9 mouse cellular contexts compared by ENCODE assay signal in genomic region chr13:78171320-78171719, GRCm38 (mm10). TPM values are rescaled to one million over a fixed set of nuclear protein-coding genes. Genes with fewer than 3 reads are reported as not detected.
DNase-seq lines count a peak whose midpoint lies in the region; ATAC-seq and TF ChIP-seq lines count a peak whose summit lies in the region.
"Had no signal": no experiment of that assay in that cellular context is flagged by ENCODE, and none has a peak within 500 bp of the region (broad histone marks: within the 10 kb centered on the region; RNA-seq: fewer than 3 reads in every experiment).

No protein-coding gene starts in this region.

- 3% methylated on average over 15 of the region's 15 CpGs for WGBS in intestine, embryonic 14.5 days
- 2% methylated on average over 15 of the region's 15 CpGs for WGBS in intestine, postnatal 0 days
- WGBS in embryonic facial prominence, embryonic 13.5 days, result under 1% methylated on average over 15 of the region's 15 CpGs
- WGBS in stomach, embryonic 15.5 days, result 3% methylated on average over 15 of the region's 15 CpGs

- no peak overlapping the region for H3K9ac ChIP-seq in intestine, embryonic 14.5 days (ENCODE audit: low read length)
- no peak overlapping the region for H3K9ac ChIP-seq in intestine, postnatal 0 days (ENCODE audit: low read depth, low read length)
- H3K9ac ChIP-seq in MEL (ENCODE audit: control insufficient read depth, low read depth, low read length, poor library complexity, severe bottlenecking), result no peak overlapping the region
- H3K9ac ChIP-seq in embryonic facial prominence, embryonic 13.5 days, result no peak overlapping the region
- H3K9ac ChIP-seq in stomach, embryonic 15.5 days, result no peak overlapping the region
- H3K9ac ChIP-seq: limb, embryonic 15.5 days had no signal

- peaks cover 94% of the 10 kb centered on the region for H3K27me3 ChIP-seq in intestine, embryonic 14.5 days (replicated peaks; ENCODE audit: control insufficient read depth, insufficient read depth, low read length)
- H3K27me3 ChIP-seq in intestine, postnatal 0 days (replicated peaks; ENCODE audit: control insufficient read depth, insufficient read depth, low read length), result peaks cover 65% of the 10 kb centered on the region
- H3K27me3 ChIP-seq in MEL (ENCODE audit: control insufficient read depth in 1 of 2, insufficient read depth in 2 of 2, low read length in 2 of 2), result peaks cover 0 to 3% of the 10 kb centered on the region in 2 experiments; a peak in 1 of 4 replicates
- peaks cover 89% of the 10 kb centered on the region for H3K27me3 ChIP-seq in embryonic facial prominence, embryonic 13.5 days
- H3K27me3 ChIP-seq in stomach, embryonic 15.5 days (replicated peaks), result peaks cover 40% of the 10 kb centered on the region

- H3K4me1 ChIP-seq in intestine, embryonic 14.5 days (replicated peaks; ENCODE audit: control insufficient read depth, insufficient read depth, low read length), result no peaks in the 10 kb centered on the region
- no peaks in the 10 kb centered on the region for H3K4me1 ChIP-seq in intestine, postnatal 0 days (replicated peaks; ENCODE audit: control insufficient read depth, insufficient read depth, low read length)
- H3K4me1 ChIP-seq in MEL (ENCODE audit: control insufficient read depth in 1 of 2, insufficient read depth in 2 of 2, low read length in 2 of 2), result no peaks in the 10 kb centered on the region
- H3K4me1 ChIP-seq in embryonic facial prominence, embryonic 13.5 days, result no peaks in the 10 kb centered on the region; the same call in 1 of the 2 replicates
- 0 out of 2 replicates have a peak, but pooled peaks cover 2% of the 10 kb centered on the region for H3K4me1 ChIP-seq in stomach, embryonic 15.5 days

- H3K4me3 ChIP-seq in intestine, embryonic 14.5 days (ENCODE audit: low read depth, low read length), result no peak overlapping the region
- H3K4me3 ChIP-seq in intestine, postnatal 0 days (ENCODE audit: low read depth, low read length), result no peak overlapping the region
- no peak overlapping the region for H3K4me3 ChIP-seq in MEL (ENCODE audit: control insufficient read depth in 1 of 2, insufficient read depth in 1 of 2, low read depth in 2 of 2, low read length in 2 of 2)
- H3K4me3 ChIP-seq in embryonic facial prominence, embryonic 13.5 days, result no peak overlapping the region
- no peak overlapping the region for H3K4me3 ChIP-seq in stomach, embryonic 15.5 days (replicated peaks)
- H3K4me3 ChIP-seq: limb, embryonic 15.5 days had no signal

- H3K27ac ChIP-seq in intestine, embryonic 14.5 days (ENCODE audit: low read depth), result no peak overlapping the region
- no peak overlapping the region for H3K27ac ChIP-seq in intestine, postnatal 0 days (ENCODE audit: low read depth, low read length)
- no peak overlapping the region for H3K27ac ChIP-seq in MEL (ENCODE audit: control insufficient read depth, low read depth, low read length)
- H3K27ac ChIP-seq in embryonic facial prominence, embryonic 13.5 days, result no peak overlapping the region
- H3K27ac ChIP-seq in stomach, embryonic 15.5 days, result no peak overlapping the region
- H3K27ac ChIP-seq: limb, embryonic 15.5 days had no signal

- TF ChIP-seq CTCF in intestine, postnatal 0 days (IDR thresholded peaks at IDR 0.05; ENCODE audit: low read depth), result no peak
- no peak for TF ChIP-seq CTCF in MEL (IDR thresholded peaks at IDR 0.05 in 2 of 3, conservative IDR thresholded peaks at IDR 0.05 in 1 of 3; ENCODE audit: control insufficient read depth in 1 of 3, insufficient read depth in 1 of 3, low read depth in 2 of 3, low read length in 3 of 3, poor library complexity in 1 of 3, severe bottlenecking in 1 of 3)

- no peak for ATAC-seq in intestine, embryonic 14.5 days (replicated peaks; ENCODE audit: low FRiP score, low TSS enrichment, low read depth)
- no peak for ATAC-seq in intestine, postnatal 0 days
- ATAC-seq in embryonic facial prominence, embryonic 13.5 days (ENCODE audit: insufficient number of reproducible peaks, insufficient read depth, low FRiP score, low TSS enrichment, low read depth), result no peak
- no peak for ATAC-seq in stomach, embryonic 15.5 days (ENCODE audit: insufficient read depth, low FRiP score, low read depth)
- no peak for ATAC-seq in monocyte, adult 5-6 weeks (replicated peaks; ENCODE audit: insufficient number of reproducible peaks, low FRiP score, low TSS enrichment, poor library complexity, severe bottlenecking)

- TF ChIP-seq RAD21 in MEL (IDR thresholded peaks at IDR 0.05; ENCODE audit: low read depth, low read length), result no peak; the same call in none of the 2 replicates

- no peaks in the 10 kb centered on the region for H3K79me2 ChIP-seq in MEL (ENCODE audit: control insufficient read depth, insufficient read depth, low read length, poor library complexity)

- no peak overlapping the region for H3K4me2 ChIP-seq in intestine, embryonic 14.5 days (ENCODE audit: low read length)
- no peak overlapping the region for H3K4me2 ChIP-seq in intestine, postnatal 0 days (replicated peaks; ENCODE audit: low read depth)
- H3K4me2 ChIP-seq in embryonic facial prominence, embryonic 13.5 days, result peak overlapping the region; percentile 35
- H3K4me2 ChIP-seq in stomach, embryonic 15.5 days, result 0 out of 2 replicates have a peak overlapping the region, but pooled peaks have one; percentile 25
- H3K4me2 ChIP-seq: limb, embryonic 15.5 days had no signal

- H3K9me3 ChIP-seq in intestine, embryonic 14.5 days (ENCODE audit: control insufficient read depth, low read length), result no peaks in the 10 kb centered on the region
- H3K9me3 ChIP-seq in intestine, postnatal 0 days (ENCODE audit: control insufficient read depth), result no peaks in the 10 kb centered on the region
- no peaks in the 10 kb centered on the region for H3K9me3 ChIP-seq in MEL (replicated peaks; ENCODE audit: insufficient read depth, low read length)
- no peaks in the 10 kb centered on the region for H3K9me3 ChIP-seq in embryonic facial prominence, embryonic 13.5 days
- H3K9me3 ChIP-seq in stomach, embryonic 15.5 days, result no peaks in the 10 kb centered on the region
- H3K9me3 ChIP-seq: limb, embryonic 15.5 days had no signal

- TF ChIP-seq EP300 in MEL (IDR thresholded peaks at IDR 0.05; ENCODE audit: low read depth in 1 of 2, low read length in 2 of 2), result no peak

- TF ChIP-seq POLR2A in MEL (IDR thresholded peaks at IDR 0.05; ENCODE audit: control insufficient read depth in 1 of 2, insufficient read depth in 1 of 2, low read depth in 1 of 2, low read length in 2 of 2, poor library complexity in 1 of 2), result no peak

- peak; percentile 79 for DNase-seq in intestine, embryonic 14.5 days (ENCODE audit: low spot score)
- DNase-seq in MEL (ENCODE audit: low read depth, low spot score), result peak; percentile 68
- DNase-seq in kidney, postnatal 4 days, result peak; percentile 68 to 70
- no peak for DNase-seq in left cerebral cortex, adult 11 months (ENCODE audit: low spot score)

- no peaks in the 10 kb centered on the region for H3K36me3 ChIP-seq in intestine, embryonic 14.5 days (ENCODE audit: control insufficient read depth, insufficient read depth, low read length)
- H3K36me3 ChIP-seq in intestine, postnatal 0 days (ENCODE audit: control insufficient read depth, insufficient read depth), result no peaks in the 10 kb centered on the region
- no peaks in the 10 kb centered on the region for H3K36me3 ChIP-seq in MEL (ENCODE audit: control insufficient read depth in 1 of 2, insufficient read depth in 2 of 2, low read length in 2 of 2)
- H3K36me3 ChIP-seq in embryonic facial prominence, embryonic 13.5 days, result no peaks in the 10 kb centered on the region
- no peaks in the 10 kb centered on the region for H3K36me3 ChIP-seq in stomach, embryonic 15.5 days
- H3K36me3 ChIP-seq: limb, embryonic 15.5 days had no signal

TF ChIP-seq in MEL, 35 proteins besides CTCF, POLR2A, EP300 and RAD21 (continues in another document):
- no peak for TF ChIP-seq POLR2AphosphoS2 (IDR thresholded peaks at IDR 0.05; ENCODE audit: low read length)
- TF ChIP-seq RCOR1 (IDR thresholded peaks at IDR 0.05; ENCODE audit: low read depth, low read length), result no peak
- no peak for TF ChIP-seq NRF1 (IDR thresholded peaks at IDR 0.05; ENCODE audit: insufficient read depth, low read depth, low read length, poor library complexity, severe bottlenecking)
- no peak for TF ChIP-seq POLR2AphosphoS5 (IDR thresholded peaks at IDR 0.05; ENCODE audit: borderline replicate concordance, low read depth, low read length)
- no peak for TF ChIP-seq ZMIZ1 (IDR thresholded peaks at IDR 0.05; ENCODE audit: low read depth, low read length)
- no peak for TF ChIP-seq MEF2A (IDR thresholded peaks at IDR 0.05; ENCODE audit: extremely low read depth, insufficient replicate concordance, low read depth, low read length, poor library complexity, severe bottlenecking)
- no peak for TF ChIP-seq MAFK (IDR thresholded peaks at IDR 0.05; ENCODE audit: borderline replicate concordance, low read depth, low read length)
- peak; percentile 27; the same call in 1 of the 2 replicates for TF ChIP-seq SMC3 (IDR thresholded peaks at IDR 0.05; ENCODE audit: low read depth, low read length)
- TF ChIP-seq ETS1 (IDR thresholded peaks at IDR 0.05; ENCODE audit: low read depth, low read length), result no peak
- TF ChIP-seq ZKSCAN1 (IDR thresholded peaks at IDR 0.05; ENCODE audit: low read depth, low read length), result no peak
- TF ChIP-seq USF2 (IDR thresholded peaks at IDR 0.05; ENCODE audit: borderline replicate concordance in 1 of 2, insufficient read depth in 1 of 2, low read depth in 1 of 2, low read length in 2 of 2), result no peak
- no peak for TF ChIP-seq ELF1 (IDR thresholded peaks at IDR 0.05; ENCODE audit: low read depth, low read length)
- TF ChIP-seq MXI1 (IDR thresholded peaks at IDR 0.05; ENCODE audit: low read depth, low read length), result peak; percentile 54
- TF ChIP-seq CHD1 (IDR thresholded peaks at IDR 0.05; ENCODE audit: low read depth, low read length), result no peak
- no peak for TF ChIP-seq NELFE (IDR thresholded peaks at IDR 0.05; ENCODE audit: low read depth, low read length)
- TF ChIP-seq SIN3A (IDR thresholded peaks at IDR 0.05; ENCODE audit: low read length), result peak; percentile 55
- no peak for TF ChIP-seq GATA1 (IDR thresholded peaks at IDR 0.05; ENCODE audit: low read depth, low read length)
- no peak for TF ChIP-seq UBTF (IDR thresholded peaks at IDR 0.05; ENCODE audit: borderline replicate concordance, insufficient read depth, low read depth, low read length)

RNA-seq across cellular contexts. Expression of gene Nr2f1, which starts 28.2 kb away (rescaled TPM):
- 3.3 and 5.2 TPM in 2 replicates for polyA plus RNA-seq in intestine, embryonic 14.5 days (2014; fragmentation: Nextera tagmentation; extraction: Ambion mirVana)
- polyA plus RNA-seq in intestine, postnatal 0 days (2015; fragmentation: Nextera tagmentation; extraction: Ambion mirVana), result 0.82 and 1.0 TPM in 2 replicates
- total RNA-seq in MEL (2012; rRNA removed), result 9.9 and 11.3 TPM in 2 replicates
- polyA plus RNA-seq in MEL (2012; ENCODE audit: insufficient read depth in 1 of 2, insufficient read length in 2 of 2, low read depth in 1 of 2, low replicate concordance in 2 of 2, missing spikeins in 1 of 2), result 10 to 100 TPM in 1 of 2 experiments, not detected in 1; 27.1 TPM
- 14.1 and 15.8 TPM in 2 replicates for polyA plus RNA-seq in embryonic facial prominence, embryonic 13.5 days (2015; fragmentation: Nextera tagmentation; extraction: Ambion mirVana)
- 11.6 and 11.7 TPM in 2 replicates for polyA plus RNA-seq in stomach, embryonic 15.5 days (2015; fragmentation: Nextera tagmentation; extraction: Ambion mirVana)
- total RNA-seq in monocyte, adult 5-6 weeks (2017), result not detected in 3 replicates

Comparison
In these comparisons a context has a peak if more than half of its experiments do, and no peak if none do; other contexts are left out.
1. H3K4me2 ChIP-seq: peak in embryonic facial prominence, embryonic 13.5 days (single experiment) and stomach, embryonic 15.5 days (single experiment); none in intestine, embryonic 14.5 days (single experiment) and intestine, postnatal 0 days (single experiment).